Mouse (Mus musculus): Measurements from ENCODE around the gene Hacd3. TPM values are rescaled to one million over a fixed set of nuclear protein-coding genes. Genes with fewer than 3 reads are reported as not detected.

Hacd3 gene
- polyA plus RNA-seq, 1 experiment = 117 TPM

DNA sequence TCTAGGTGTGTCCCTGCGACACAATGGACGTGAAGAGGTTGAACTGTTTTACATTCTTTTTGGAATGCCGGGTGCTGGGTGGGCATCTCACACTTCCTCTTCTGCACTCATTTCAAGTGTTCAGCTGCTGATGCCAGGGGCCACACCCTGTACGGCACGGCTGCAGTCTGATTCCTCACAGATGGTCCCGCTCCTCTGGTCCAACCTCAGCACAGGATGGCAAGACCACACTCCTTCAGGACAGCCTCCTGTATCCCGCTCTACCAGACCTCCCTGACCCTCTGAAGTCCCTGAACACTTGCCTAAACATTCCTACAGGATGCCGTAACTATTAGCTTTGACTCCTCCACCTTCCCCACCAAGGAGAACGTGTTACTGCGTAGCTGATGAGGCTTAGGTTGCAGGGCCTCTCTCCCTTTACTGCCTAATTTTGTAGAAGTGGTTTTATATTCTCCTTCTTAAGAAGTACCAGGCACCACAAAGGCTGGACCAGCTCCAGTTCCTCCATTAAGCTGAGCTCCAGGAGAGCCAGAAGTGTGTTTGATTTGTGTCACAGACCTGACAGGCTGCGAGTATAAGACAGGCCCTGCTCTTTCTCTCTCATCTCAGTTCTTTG lies 80.7 kb downstream of the Hacd3 start:
- TF ChIP-seq CTCF (IDR thresholded peaks at IDR 0.05; ENCODE audit: borderline replicate concordance, extremely low read depth, insufficient read depth, insufficient read length) = no peak
- no peak for TF ChIP-seq POLR2A (IDR thresholded peaks at IDR 0.05; ENCODE audit: borderline replicate concordance, extremely low read depth, insufficient read depth, insufficient read length, poor library complexity, severe bottlenecking)
- no peak for DNase-seq (ENCODE audit: low read depth)

DNA sequence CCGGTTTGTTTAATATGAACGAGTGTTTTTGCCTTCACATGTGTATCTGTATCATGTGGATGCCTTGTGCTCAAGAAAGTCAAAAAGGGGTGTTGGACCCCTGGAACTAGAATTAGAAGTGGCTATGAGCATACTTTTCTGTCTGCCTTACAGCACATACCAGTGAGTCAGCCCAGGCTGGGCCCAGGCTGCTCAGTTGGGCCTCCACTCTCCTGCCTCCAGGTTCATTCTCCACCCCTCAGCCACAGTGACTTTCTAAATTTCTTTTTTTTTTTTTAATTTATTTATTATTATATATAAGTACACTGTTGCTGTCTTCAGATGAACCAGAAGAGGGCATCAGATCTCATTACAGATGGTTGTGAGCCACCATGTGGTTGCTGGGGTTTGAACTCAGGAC lies 81.7 kb downstream of the Hacd3 start:
- TF ChIP-seq CTCF (IDR thresholded peaks at IDR 0.05; ENCODE audit: borderline replicate concordance, extremely low read depth, insufficient read depth, insufficient read length) = no peak
- TF ChIP-seq POLR2A (IDR thresholded peaks at IDR 0.05; ENCODE audit: borderline replicate concordance, extremely low read depth, insufficient read depth, insufficient read length, poor library complexity, severe bottlenecking) = no peak
- DNase-seq (ENCODE audit: low read depth) = no peak

DNA sequence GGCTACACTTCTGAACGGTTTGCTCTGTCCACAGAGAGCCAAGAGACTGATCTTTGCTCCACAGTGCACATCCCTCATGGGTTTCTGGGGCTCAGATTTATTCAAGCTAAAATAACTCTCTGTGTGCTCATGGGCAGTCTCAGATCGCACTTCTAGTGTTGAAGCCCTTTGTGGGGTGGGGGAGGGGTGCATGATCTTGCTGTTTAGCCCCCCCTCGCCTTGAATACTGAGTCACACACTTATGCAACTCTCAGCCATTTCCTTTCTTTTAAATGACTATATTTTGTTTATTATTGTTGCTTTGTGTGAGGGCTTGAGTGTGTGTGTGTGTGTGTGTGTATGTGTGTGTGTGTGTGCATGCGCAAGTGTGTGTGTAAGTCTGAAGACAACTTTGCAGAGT lies 82.2 kb downstream of the Hacd3 start:
- no peak for DNase-seq (ENCODE audit: low read depth)
- TF ChIP-seq POLR2A (IDR thresholded peaks at IDR 0.05; ENCODE audit: borderline replicate concordance, extremely low read depth, insufficient read depth, insufficient read length, poor library complexity, severe bottlenecking) (no peak), CTCF (IDR thresholded peaks at IDR 0.05; ENCODE audit: borderline replicate concordance, extremely low read depth, insufficient read depth, insufficient read length) (no peak)

DNA sequence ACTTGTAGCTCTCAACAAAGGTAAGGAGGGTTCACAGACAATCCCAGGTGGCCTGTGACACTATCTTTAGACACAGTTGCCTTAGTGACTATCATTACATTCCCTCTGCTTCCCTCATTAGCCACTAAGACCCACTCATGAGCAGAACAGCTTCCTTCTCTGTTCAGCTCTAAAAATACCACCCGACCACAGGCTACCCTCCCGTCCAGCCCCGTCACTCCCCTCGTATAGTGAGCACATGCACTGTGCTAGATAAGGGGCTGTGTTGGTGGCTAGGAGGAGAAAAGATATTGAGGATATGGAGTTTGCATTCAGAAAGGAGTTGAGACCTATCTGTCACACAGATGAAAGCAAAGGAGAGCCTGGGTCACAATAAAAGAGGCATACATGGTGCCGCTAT lies 83.0 kb downstream of the Hacd3 start:
- TF ChIP-seq POLR2A (IDR thresholded peaks at IDR 0.05; ENCODE audit: borderline replicate concordance, extremely low read depth, insufficient read depth, insufficient read length, poor library complexity, severe bottlenecking) = no peak
- TF ChIP-seq CTCF (IDR thresholded peaks at IDR 0.05; ENCODE audit: borderline replicate concordance, extremely low read depth, insufficient read depth, insufficient read length) = no peak
- DNase-seq (ENCODE audit: low read depth) = no peak

GRCm38 (mm10) chr9:64937491-64937890 lies 84.0 kb downstream of the Hacd3 start:
- DNase-seq (ENCODE audit: low read depth) = no peak
- TF ChIP-seq CTCF (IDR thresholded peaks at IDR 0.05; ENCODE audit: borderline replicate concordance, extremely low read depth, insufficient read depth, insufficient read length) (no peak), POLR2A (IDR thresholded peaks at IDR 0.05; ENCODE audit: borderline replicate concordance, extremely low read depth, insufficient read depth, insufficient read length, poor library complexity, severe bottlenecking) (no peak)

Other genes starting within 250 kb of the Hacd3 start
- 12.1 and 14.3 TPM in 2 replicates for gene Dennd4a, start 210.4 kb downstream of the Hacd3 start, polyA plus RNA-seq (2012; rRNA removed)
- 0.05 and 0.11 TPM in 2 replicates for gene Slc24a1, start 70.1 kb downstream of the Hacd3 start, polyA plus RNA-seq (2012; rRNA removed)
- 33.5 and 35.6 TPM in 2 replicates for gene Ints14, start 60.8 kb downstream of the Hacd3 start, polyA plus RNA-seq (2012; rRNA removed)
- 51.3 and 58.3 TPM in 2 replicates for gene Dpp8, start 10.7 kb upstream of the Hacd3 start, polyA plus RNA-seq (2012; rRNA removed)
- 26.2 and 33.3 TPM in 2 replicates for gene Igdcc4, start 79.8 kb upstream of the Hacd3 start, polyA plus RNA-seq (2012; rRNA removed)
- gene Igdcc3, start 119.5 kb upstream of the Hacd3 start, polyA plus RNA-seq (2012; rRNA removed) = 15.0 and 19.6 TPM in 2 replicates
- 5.8 and 6.2 TPM in 2 replicates for gene Parp16, start 173.7 kb upstream of the Hacd3 start, polyA plus RNA-seq (2012; rRNA removed)
- 0.18 and 0.31 TPM in 2 replicates for gene Cilp, start 243.5 kb upstream of the Hacd3 start, polyA plus RNA-seq (2012; rRNA removed)

Data from brain, embryonic 14.5 days (tissue).